Mouse (Mus musculus): ENCODE measurements around the gene 3110082I17Rik. TPM values are rescaled to one million over a fixed set of nuclear protein-coding genes. Genes with fewer than 3 reads are reported as not detected.

Gene 3110082I17Rik
- 10 to 100 TPM; 11.9 to 12.3 TPM for total RNA-seq (2021)
- long read RNA-seq, experiment 1, transcript 3110082I17Rik-201 (5 exons, 1,429 nt), result major isoform, 15 of 24 reads
- long read RNA-seq, experiment 1, partial matches to known transcripts, result 4 of 24 reads
- long read RNA-seq, experiment 1, other reads (novel, unspliced or antisense), result 4 of 24 reads
- long read RNA-seq, experiment 2, transcript 3110082I17Rik-201 (5 exons, 1,429 nt), result major isoform, 6 of 10 reads
- long read RNA-seq, experiment 2, partial matches to known transcripts, result 1 of 10 reads
- long read RNA-seq, experiment 2, other reads (novel, unspliced or antisense), result 3 of 10 reads

GRCm38 (mm10) chr5:139460384-139461067, at the start of gene 3110082I17Rik:
Gene 3110082I17Rik (minus strand): TSS chr5:139460527.
- DNase-seq, result peak; percentile 98

GRCm38 (mm10) chr5:139506207-139506606, 45.9 kb upstream of the 3110082I17Rik start:
- no peak for DNase-seq

- peak; percentile 85 to 86 for DNase-seq
Measured at GRCm38 (mm10) chr5:139505073-139505606, 44.8 kb upstream of the 3110082I17Rik start.

DNA sequence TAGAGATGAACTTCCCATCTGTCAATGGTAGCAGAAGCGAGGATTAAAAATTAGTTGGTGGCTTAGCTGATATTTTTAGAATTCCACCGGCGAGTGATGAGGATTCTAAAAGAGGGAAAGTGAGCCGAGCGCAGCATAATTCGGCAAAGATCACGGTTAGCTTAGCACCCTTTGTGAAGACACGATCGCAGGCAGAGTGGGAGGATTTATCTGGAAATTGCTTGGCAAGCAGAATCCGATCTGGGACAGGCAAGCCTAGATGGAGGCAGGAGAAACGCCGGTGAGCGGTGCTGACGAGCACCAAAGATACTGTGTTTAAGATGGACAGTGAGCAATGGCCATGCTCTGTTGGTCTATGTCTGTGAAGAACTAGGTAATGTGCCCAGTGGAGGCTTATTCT, 42.0 kb upstream of the 3110082I17Rik start:
- no peak for DNase-seq

DNA sequence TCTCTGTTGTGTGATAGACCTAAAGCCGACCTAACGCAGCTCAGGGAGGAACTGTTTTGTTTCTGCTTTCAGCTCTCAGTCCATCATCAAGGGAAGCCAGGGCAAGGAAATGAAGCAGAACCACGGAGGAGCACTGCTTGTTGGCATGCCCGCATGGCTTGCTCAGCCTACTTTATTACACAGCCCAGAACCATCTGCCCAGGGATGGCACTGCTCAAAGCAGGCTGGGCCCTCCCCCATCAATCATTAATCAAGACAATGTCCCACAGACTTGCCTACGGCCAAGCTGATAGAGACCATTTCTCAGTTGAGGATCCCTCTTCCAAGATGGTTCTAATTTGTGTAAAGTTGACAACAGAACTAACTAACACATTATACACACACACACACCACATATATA, 38.5 kb upstream of the 3110082I17Rik start:
- no peak for DNase-seq

DNA sequence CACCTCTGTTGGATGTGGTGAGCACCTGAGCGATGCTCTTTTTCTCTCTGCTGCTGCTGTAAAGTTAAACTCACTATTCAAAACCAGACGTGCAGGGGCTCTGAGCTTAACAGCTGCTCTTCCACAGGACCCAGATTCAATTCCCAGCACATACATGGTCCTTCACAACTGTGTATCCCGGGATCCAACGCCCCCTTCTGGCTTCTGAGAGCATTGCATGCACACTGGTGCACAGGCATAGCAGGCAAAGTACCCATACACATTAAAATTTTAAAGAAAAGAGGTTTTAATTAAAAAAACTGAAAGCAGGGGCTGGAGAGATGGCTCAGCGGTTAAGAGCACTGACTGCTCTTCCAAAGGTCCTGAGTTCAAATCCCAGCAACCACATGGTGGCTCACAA, 36.6 kb upstream of the 3110082I17Rik start:
- no peak for DNase-seq

- no peak for DNase-seq
Measured at GRCm38 (mm10) chr5:139495019-139495669, 34.8 kb upstream of the 3110082I17Rik start.

- no peak for DNase-seq
Measured at GRCm38 (mm10) chr5:139493690-139494089, 33.4 kb upstream of the 3110082I17Rik start.

- DNase-seq, result no peak
Measured at GRCm38 (mm10) chr5:139491348-139491747, 31.0 kb upstream of the 3110082I17Rik start.

- DNase-seq, result no peak
Measured at GRCm38 (mm10) chr5:139490131-139490530, 29.8 kb upstream of the 3110082I17Rik start.

GRCm38 (mm10) chr5:139484185-139484814, 24.0 kb upstream of the 3110082I17Rik start, which contains the start of gene Zfand2a:
Gene Zfand2a (minus strand): TSS chr5:139484549.
- DNase-seq, result peak; percentile 99

DNA sequence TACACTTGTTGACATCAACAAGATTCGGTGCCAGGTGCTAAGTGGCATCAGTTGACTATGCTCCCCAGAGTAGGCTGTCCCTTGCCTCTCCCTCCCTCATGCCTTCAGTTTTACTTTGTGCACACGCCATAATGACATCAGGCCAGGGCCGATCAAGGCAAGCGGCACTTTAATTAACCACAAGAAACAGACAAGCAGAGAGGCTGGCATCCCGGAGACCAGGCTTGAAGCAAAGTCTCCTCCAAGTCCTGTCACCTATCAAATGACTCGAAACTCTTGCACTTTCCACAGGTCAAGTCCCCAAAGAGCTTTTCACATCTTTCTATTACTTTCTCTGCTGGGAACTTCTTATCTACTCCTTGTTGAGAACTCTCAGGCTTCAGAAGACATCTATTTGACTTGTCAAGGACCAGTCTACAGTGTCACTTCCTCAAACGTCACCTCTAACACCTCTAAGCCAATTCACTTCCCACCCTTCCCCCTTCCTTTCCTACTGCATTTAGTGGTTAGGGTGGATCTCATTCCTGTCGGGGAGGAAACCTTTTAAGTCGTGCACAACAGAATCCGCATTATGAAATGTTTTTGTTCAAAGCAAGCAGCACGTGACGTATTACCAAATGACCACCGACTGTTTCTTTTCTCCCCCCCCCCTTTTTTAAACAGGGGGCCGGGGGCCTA, 23.0 kb upstream of the 3110082I17Rik start:
- no peak for DNase-seq

- DNase-seq, result no peak
Measured at GRCm38 (mm10) chr5:139480406-139480805, 20.1 kb upstream of the 3110082I17Rik start.

- DNase-seq, result peak in 1 of 2 experiments; percentile 26
Measured at GRCm38 (mm10) chr5:139479088-139479487, 18.8 kb upstream of the 3110082I17Rik start.

DNA sequence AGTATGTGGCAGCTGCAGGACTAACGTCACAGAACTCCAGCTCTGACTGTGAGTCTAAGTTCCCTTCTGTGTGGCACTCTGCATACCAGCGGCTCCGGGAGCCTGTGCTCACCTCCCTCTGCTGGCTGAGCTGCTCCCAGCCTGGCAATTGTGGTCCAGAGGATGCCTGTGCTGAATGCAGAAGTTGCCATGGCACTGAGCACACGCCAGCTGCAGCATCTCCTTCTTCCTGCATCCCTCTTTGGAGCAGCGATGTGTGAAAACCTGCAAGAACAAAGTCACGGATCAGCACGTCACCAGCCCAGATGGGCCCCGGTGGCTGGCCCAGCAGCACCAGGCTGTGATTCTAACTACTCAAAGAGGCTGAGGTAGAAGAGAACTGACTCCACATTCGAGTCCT, 14.4 kb upstream of the 3110082I17Rik start:
- DNase-seq, result no peak

DNA sequence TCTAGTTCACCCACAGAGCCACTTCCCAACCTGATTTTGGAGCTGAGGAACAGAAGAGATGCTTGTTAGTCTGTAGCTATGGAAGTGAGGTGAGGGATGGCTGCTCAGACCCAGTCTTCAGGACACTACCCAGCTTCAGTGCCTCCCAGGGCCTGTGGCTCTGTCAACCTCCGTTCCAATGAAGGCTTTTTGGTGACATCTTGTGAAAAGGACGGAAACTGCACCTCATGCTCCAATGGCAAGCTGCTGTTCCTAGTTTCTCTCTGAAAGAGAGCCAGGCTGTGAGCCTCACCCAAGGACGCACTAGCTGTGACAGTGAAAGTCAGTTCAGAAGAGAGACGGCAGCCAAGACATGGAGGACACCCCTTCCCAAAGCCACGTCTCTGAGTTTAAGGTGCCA, 7.7 kb upstream of the 3110082I17Rik start:
- peak; percentile 64 to 71 for DNase-seq

DNA sequence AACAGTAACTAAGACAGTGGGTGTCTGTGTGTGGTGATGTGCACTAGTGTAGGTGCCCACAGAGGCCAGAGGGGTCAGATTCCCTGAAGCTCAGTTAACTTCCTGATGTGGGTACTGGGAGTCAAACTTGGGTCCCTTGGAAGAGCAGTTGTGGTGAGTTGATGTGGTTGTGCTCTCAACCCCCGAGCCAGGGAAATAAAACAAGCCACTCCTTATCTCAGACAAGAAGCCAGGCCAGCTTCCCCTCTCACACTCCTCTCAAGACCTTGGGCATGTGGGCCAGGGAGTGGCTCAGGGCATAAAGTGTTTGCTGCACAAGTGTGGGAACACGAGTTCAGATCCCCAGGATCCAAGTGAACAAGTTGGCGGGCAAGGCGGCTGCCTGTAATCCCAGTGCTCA, 6.5 kb upstream of the 3110082I17Rik start:
- DNase-seq, result no peak

- no peak for DNase-seq
Measured at GRCm38 (mm10) chr5:139466373-139466772, 6.0 kb upstream of the 3110082I17Rik start.

GRCm38 (mm10) chr5:139464874-139465273, 4.5 kb upstream of the 3110082I17Rik start:
- DNase-seq, result peak; percentile 46 to 65

DNA sequence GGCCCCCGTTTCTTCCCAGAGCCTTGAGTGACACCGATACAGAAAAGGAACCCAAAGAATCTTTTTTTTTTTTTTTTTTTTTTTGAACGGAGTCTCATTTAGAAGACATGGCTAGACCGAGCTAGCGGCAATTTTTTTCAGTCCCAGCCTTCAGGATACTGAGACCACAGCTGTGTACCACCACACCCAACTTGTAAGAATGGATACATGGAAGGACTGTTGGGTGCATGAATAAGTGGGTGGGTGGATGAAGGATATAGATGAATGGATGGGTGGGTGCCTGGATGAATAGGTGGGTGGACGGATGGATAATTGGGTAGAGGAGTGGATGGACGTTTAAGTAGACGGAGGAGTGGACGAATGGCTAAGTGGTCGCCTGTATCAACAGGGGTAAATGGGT, 389 bp downstream of the 3110082I17Rik start:
- DNase-seq, result no peak

GRCm38 (mm10) chr5:139457241-139457640, 3.1 kb downstream of the 3110082I17Rik start:
- no peak for DNase-seq

DNA sequence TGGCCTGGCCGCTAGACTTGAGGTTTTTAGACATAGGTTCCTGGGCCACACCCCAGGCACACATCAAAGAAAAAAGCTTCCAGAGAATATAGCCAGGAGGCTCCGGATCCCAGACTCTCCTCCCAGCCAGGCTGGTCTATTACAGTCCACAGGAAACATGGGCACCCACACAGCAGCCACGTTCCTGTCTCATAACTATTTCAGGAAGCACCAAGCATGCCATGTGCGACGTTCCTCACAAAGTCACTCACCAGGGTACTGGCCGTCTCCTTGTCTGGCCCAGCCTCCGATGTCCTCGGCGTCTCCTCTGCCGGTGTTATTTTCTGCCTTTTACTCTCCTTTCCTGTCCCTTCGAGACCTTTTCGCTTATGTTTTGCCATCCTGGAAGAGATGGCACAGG, 5.2 kb downstream of the 3110082I17Rik start:
- DNase-seq, result no peak

All from adrenal gland, postnatal 36 days (tissue).